20 mouse cellular contexts compared by ENCODE assay signal in the genomic region with DNA sequence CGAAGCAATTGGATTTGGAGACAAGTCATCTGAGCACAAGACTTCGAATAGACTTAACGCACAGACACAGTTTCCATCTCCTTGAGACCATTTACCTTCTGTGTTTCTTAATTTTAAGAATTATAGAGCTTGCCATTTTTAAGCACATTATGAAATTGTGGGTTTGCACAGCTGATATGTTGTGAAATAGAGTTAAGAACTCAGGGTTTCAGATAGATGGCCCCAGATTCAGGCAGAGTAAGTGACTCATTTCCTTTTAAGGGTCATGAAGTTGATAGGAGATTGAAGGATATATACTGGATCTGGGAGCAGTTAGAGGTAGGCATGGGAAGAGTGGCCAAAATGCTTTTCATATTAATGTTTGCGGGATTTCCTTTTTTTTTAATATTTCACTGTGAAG. TPM values are rescaled to one million over a fixed set of nuclear protein-coding genes. Genes with fewer than 3 reads are reported as not detected.
"Had no signal": no experiment of that assay in that cellular context is flagged by ENCODE, and none has a peak within 500 bp of the region (broad histone marks: within the 10 kb centered on the region; RNA-seq: fewer than 3 reads in every experiment).

No protein-coding gene starts in this region.

- ATAC-seq: midbrain, embryonic 15.5 days had no signal

- H3K4me1 ChIP-seq: liver, embryonic 13.5 days; midbrain, embryonic 12.5 days; midbrain, embryonic 15.5 days; neural tube, embryonic 13.5 days; stomach, embryonic 15.5 days had no signal

- H3K36me3 ChIP-seq: liver, embryonic 13.5 days; midbrain, embryonic 12.5 days; midbrain, embryonic 15.5 days; neural tube, embryonic 13.5 days; stomach, embryonic 15.5 days had no signal

- H3K27ac ChIP-seq: layer of hippocampus, adult 2 months; liver, embryonic 13.5 days; midbrain, embryonic 12.5 days; midbrain, embryonic 15.5 days; neural tube, embryonic 13.5 days; stomach, embryonic 15.5 days had no signal

- H3K27me3 ChIP-seq: liver, embryonic 13.5 days; midbrain, embryonic 12.5 days; midbrain, embryonic 15.5 days; neural tube, embryonic 13.5 days; stomach, embryonic 15.5 days had no signal

- H3K4me3 ChIP-seq: layer of hippocampus, adult 2 months; liver, embryonic 13.5 days; midbrain, embryonic 12.5 days; midbrain, embryonic 15.5 days; neural tube, embryonic 13.5 days; stomach, embryonic 15.5 days had no signal

- DNase-seq: kidney, adult 18-20 months; kidney, adult 9 months; kidney, postnatal 14 days; kidney, postnatal 4 days; layer of hippocampus, adult 9-11 months; liver, embryonic 13.5 days; lung, embryonic 14.5 days; lung, postnatal 10 days; lung, postnatal 36 days; retina, postnatal 1 day; right cerebral cortex, postnatal 25 days; spleen, adult 18-20 months; thymus, postnatal 36 days had no signal

- H3K9me3 ChIP-seq: liver, embryonic 13.5 days; midbrain, embryonic 12.5 days; midbrain, embryonic 15.5 days; neural tube, embryonic 13.5 days; stomach, embryonic 15.5 days had no signal

- H3K4me2 ChIP-seq: liver, embryonic 13.5 days; lung, embryonic 14.5 days; midbrain, embryonic 12.5 days; midbrain, embryonic 15.5 days; neural tube, embryonic 13.5 days; stomach, embryonic 15.5 days had no signal

- H3K9ac ChIP-seq: liver, embryonic 13.5 days; lung, embryonic 14.5 days; midbrain, embryonic 12.5 days; midbrain, embryonic 15.5 days; neural tube, embryonic 13.5 days; stomach, embryonic 15.5 days had no signal

RNA-seq across cellular contexts. Expression of gene Fam110c, which starts 27.5 kb away (rescaled TPM):
- total RNA-seq: layer of hippocampus, adult 2 months; left cerebral cortex, adult 18-20 months; neutrophil, adult 5-6 weeks had no signal
